Mouse (Mus musculus) c-Kit-positive CD71-positive TER-119-positive erythroid progenitor cells, embryonic 14.5 days (primary cell): ENCODE measurements at regions not wholly inside any gene's neighbourhood (a gene's known extent, or its start where the extent isn't known, plus 50 kb on each side); places are given as distances from the start of the nearest gene placed in this dataset.

Experiments used
- DNase-seq: peaks from one replicate; pipeline ENCODE4 v3.0.0-alpha.2; 2013; ENCODE audit warnings: low spot score

DNA sequence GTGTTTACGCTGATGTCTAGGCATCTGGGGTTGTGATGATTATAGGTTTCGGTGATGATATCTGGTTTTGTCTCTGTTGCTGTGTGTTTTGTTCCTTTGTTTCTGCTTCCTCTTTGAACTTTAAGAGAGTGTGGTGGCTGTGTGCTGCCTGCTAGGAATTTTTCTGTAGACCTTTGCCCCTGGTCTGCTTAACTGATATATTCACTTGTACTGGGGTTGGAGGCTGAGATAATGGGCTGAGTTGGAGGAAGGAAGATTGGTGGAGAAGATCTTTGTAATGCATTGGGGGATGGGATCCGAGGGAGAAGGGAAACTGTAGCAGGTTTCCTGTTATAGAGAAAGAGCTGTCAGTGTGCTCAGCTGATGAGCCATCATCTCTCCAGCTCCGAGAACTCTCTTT lies 55.8 kb downstream of the Mid1ip1 start:
- DNase-seq = no peak

DNA sequence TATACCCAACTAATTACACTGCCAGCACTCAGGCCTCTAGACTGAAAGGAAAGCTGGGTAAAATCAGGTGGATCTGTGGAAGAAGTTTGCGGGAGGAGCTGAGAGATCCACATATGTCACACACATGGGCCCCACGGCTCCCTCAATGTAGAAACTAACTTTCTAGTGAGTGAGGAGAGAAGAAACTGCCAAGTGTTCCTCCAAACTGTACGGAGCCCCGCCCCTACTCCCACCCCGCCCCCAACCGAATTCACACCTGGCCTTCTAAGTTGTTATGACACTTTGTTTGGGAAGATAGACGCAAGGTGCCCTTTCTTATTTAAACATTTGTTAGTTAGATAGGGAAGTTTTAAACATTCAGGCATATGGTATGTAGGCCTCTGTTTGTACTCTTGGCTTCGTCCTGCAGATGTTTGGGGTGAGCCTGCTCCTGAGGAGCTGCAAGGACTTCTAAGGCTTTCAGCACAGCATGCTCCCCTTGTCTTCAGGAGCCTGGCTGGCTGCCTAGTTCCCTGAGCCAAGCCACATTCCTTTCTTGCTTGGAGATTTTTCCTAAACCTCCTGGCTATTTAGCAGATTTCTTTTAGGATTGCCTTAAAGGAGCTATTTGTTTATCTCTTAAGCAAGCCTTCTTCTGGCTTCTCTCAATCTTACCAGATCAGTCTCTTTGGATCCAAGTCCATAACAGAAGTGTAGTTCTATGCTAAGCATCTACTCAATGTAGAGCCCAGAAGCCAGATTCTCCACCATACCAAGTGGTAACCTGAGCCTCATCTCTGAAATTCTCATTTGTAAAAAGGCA lies 61.1 kb downstream of the Mid1ip1 start:
- DNase-seq = no peak

DNA sequence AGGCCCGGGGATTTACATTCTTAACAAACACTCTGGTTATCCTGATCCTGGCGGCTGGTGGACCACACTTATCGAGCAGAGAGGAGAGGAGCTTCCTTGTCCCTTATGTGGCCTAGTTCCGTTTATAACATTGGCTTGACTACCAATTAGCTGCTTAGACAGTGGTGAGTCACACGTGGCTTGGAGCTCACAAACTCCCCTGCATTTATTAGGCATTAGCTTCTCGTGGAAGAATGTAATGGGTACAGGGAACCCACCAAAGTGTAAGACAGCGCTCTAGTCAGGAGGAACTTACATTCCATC lies 61.7 kb downstream of the Mid1ip1 start:
- DNase-seq = no peak

DNA sequence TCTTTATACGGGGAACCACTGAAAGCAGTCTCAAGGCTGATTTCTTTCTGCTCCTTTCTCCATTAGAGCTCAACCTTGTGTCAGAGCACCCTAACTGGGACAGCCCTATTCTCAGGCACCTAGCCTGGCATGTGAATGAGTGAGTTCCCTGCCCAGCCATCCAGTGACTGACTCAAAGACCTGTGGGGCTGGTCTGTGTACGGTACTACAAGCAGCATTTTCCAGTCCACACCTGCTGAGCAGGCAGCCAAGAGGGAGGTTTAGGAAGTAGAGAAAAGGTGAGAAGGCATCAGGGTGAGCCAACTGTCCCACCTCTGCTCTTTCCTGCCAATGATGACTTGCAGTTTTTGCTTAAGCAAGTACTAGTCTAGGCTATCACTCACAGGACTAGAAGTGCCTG lies 63.2 kb downstream of the Mid1ip1 start:
- DNase-seq = no peak

- no peak for DNase-seq
Observed at GRCm38 (mm10) chrX:10786359-10786758, 71.5 kb downstream of the Mid1ip1 start.

- DNase-seq = peak; percentile 10
Observed at GRCm38 (mm10) chrX:10787057-10787456, 72.2 kb downstream of the Mid1ip1 start.

- DNase-seq = no peak
Observed at GRCm38 (mm10) chrX:10820313-10820920, 105.6 kb downstream of the Mid1ip1 start.

DNA sequence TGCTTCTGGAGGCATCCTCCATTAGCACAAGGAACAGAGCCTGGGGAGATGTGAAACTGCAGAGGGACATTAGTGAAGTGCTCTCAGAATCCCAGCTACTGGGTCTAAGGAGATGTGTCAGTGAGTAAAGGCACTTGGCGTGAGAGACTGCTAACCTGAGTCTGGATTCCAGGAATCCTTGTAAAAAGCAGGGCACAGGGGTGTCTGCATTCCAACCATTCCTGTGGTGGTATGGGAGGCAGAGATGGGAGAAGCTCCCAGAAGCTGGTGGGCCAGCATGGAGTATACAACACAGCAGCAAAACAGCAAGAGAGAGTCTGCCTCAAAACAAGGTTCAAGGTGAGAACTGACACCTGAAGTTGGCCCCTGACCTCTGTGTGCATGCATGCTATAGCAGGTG lies 118.9 kb downstream of the Mid1ip1 start:
- no peak for DNase-seq

DNA sequence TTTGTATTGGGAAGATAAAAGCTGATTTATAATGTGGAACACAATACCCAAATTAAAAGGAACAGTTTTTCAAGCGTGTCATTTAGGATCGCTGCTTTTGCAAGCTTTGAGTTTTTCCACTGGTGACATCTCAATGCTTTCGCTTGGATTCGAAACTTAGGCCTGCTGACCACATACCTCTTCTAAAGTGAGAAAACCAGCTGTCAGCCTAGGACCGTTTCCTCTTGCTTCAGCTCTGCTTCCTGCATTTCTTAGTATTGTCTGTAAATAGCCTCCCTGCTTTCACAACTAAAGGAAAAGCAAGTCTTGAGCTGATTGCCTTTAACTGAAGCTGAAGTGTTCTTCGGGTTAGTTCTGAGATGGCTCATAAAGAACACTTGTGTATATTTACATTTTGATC lies 142.3 kb downstream of the Mid1ip1 start:
- DNase-seq = no peak

GRCm38 (mm10) chrX:10857668-10858067 lies 142.9 kb downstream of the Mid1ip1 start:
- DNase-seq = no peak

GRCm38 (mm10) chrX:10871613-10872012 lies 156.8 kb downstream of the Mid1ip1 start:
- no peak for DNase-seq

DNA sequence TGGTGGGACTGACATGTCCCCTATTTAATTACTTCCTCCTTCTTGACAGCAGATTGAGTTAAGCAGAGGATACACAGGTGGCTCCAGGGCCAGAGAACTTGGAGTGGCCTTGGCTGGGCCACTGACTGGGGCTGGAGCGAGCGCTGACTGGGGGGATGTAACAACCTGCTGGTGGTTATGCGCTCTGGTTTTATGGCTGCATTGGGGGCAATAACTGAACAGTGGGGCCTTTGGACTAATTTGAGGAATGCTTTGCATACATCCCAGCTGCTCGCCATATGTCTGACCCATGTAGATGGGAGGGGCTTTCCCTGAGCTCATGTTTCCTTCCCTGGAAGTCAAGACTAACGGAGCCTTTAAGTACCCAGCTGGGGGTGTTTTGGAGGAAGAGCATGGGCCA lies 163.0 kb downstream of the Mid1ip1 start:
- DNase-seq = no peak

DNA sequence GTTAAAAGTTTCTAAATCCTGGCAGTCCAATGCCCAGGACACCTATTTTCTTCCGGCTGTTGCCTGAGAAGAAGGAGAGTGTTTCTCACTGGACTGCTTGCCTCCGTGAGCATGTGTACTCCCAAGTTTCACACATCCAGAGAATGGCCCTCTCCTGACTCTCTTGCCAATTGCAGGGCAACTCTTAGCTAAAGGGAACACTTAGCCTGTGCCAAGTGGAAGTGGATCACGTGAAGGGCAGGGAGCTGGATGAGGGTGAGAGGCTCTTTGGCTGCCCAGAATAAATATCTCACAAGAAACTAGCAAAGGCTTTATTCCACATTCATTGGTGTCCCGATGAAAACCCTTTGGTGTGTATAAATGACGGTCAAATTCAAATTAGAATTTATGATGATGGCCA lies 164.1 kb downstream of the Mid1ip1 start:
- no peak for DNase-seq

- DNase-seq = no peak
Observed at GRCm38 (mm10) chrX:10883729-10884464, 169.1 kb downstream of the Mid1ip1 start.

- no peak for DNase-seq
Observed at GRCm38 (mm10) chrX:10892815-10893214, 178.0 kb downstream of the Mid1ip1 start.

DNA sequence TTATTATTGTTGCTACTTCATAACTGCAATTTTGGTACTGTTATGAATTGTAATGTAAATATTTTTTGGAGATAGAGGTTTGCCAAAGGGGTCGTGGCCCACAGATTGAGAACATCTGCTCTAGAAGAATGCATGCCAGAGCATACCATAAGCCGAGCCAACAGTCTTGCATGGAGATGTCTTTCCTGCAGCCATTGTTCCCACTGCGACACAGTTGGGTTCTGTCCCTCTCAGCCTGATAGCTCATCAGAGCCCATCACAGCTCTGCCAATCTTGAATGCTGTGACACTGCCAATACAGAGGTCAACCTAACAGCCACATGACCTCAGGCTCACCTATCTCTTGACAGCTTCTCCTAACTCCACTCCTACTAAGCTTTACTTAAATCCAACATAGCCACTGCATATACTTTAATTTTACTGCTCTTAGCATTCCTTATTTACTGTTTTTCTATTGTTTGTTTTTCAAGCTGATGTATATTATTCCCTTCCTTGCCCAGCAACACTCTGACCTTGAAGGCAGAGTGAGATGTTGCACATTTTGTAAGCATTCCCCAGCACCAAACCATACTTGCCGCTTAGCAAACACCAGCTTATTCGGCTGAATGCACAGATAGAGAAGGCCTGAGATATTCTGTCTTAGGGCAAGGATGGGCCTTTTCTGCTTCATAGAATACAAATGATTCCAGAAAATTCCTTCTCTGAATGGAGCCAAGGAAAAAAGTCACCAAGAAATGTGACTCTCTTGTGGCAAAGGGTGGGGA lies 181.6 kb downstream of the Mid1ip1 start:
- DNase-seq = no peak

- no peak for DNase-seq
Observed at GRCm38 (mm10) chrX:10902686-10903085, 187.9 kb downstream of the Mid1ip1 start.

DNA sequence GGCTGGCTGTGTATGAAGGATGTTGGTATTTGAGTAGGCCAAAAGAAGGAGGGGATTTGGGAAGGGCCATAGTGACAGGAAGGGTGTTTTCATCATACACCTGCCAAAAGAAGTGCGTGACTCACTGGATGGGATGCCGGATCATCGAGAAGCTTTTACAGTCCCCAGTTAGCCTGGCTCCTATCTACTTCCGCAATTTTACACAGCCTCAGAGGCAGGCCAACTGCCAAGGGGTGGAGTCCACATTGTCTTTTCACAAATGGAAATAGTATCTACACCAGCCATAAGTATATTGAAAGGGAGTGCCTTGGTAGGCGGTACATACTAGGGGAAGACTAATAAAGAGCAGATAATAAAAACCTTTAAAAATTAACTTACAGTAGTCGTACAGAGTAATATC lies 189.3 kb downstream of the Mid1ip1 start:
- DNase-seq = no peak

- no peak for DNase-seq
Observed at GRCm38 (mm10) chrX:10904889-10905288, 190.1 kb downstream of the Mid1ip1 start.

GRCm38 (mm10) chrX:10911127-10912061 lies 196.6 kb downstream of the Mid1ip1 start:
- DNase-seq = no peak
